Mouse (Mus musculus) ovary, postnatal 10 days (tissue): ENCODE measurements around the gene Hapln1.

ENCODE experiments used
- DNase-seq: peaks from one replicate; pipeline ENCODE4 v3.0.0; 2022; ENCODE audit warnings: low spot score

Hapln1 gene

GRCm38 (mm10) chr13:89539205-89539886, at the start of gene Hapln1:
TSS of gene Hapln1 (plus strand) at chr13:89539796.
- DNase-seq = no peak

DNA sequence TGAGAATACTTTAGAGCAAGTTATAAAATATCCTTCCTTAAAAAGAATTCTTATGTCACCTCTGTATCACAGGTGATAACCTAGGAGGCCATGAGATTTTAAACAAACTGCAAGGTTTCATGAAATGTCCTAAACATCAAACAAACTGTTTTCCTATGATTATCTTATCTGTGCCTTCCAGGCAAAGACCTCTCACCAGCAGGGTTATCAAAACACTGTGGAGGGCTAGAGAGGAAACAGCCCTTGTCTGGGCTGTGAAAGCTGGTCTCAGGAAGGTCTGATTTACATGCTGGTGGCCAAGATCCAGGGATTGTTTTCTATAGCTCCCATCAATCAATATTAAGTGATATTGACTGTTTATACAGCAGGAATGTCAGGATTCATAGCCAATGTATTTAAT, 46.4 kb upstream of the Hapln1 start:
- DNase-seq = no peak

DNA sequence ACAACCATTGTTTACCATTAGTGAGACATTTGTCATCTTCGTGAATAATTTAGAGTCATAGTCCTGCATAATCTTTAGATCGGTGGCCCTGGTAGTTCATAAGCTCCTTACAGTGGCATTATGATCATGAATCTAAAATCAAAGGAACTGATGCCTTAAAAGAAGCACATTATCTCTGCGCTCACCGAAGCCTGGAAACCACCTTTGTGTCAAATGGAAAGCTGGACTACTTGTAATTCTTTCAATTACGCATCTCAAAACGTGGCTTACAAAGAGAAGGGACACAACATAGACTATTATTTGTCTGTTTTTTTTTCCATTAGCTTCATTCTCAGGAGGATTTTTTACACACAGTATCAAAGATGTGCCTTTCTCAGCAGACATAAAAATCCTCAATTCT, 45.9 kb upstream of the Hapln1 start:
- DNase-seq = no peak

DNA sequence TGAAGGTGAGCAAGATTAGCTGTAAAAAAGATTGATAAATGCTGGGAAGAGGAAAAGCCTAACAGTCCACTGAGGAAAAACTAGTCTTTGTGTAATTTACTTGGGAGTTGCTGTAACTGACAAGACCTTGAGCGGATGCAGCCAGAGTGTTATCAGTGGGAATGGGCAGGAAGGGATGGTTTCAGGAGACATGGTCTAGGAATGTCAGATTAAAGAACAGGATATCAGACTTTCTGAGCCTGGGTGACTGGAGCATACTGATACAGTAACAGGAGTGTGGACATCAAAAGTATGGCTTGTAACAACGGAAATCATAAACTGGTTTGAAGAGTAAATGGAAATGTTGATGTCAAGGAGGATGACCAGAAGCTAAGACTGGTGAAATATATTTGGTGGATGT, 43.0 kb upstream of the Hapln1 start:
- DNase-seq = no peak

DNA sequence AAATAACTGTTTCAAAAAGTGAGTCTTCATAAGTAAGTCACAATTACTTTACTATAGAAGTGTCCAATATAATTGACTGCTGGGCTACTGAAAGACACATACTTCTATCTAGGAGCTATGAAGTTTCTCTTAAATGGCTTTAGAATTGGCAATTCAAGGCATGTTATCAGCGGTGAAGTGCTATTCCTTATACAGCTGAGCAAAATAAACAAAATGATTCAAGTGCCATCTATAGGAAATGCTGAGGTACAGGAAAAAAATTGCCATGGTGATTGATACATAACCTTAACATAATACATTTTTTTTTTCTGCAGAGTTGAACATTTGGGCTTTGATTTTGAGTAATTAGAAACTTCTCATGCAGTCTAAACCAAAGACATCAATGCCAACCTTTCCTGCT, 40.2 kb upstream of the Hapln1 start:
- no peak for DNase-seq

DNA sequence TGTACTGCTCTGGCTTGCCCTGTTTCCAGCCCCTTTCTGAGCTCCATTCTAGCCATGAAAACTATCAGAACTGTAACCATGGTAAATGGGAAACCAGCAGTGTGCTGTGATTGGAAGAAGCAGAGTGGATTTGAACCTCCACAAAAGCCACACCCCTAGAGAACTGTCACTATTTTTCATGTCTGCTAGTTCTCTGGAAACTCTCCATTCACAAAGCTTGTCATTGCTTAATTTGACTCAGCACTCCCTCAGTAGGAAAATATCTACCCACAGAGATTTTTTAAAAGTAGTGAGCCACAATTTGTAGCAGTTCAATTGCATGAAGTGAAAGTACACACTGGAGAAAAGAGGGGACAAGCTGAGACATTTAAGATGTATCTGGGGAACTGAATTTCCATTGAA, 18.1 kb upstream of the Hapln1 start:
- no peak for DNase-seq

- DNase-seq = no peak
Observed at GRCm38 (mm10) chr13:89528716-89529115, 10.9 kb upstream of the Hapln1 start.

DNA sequence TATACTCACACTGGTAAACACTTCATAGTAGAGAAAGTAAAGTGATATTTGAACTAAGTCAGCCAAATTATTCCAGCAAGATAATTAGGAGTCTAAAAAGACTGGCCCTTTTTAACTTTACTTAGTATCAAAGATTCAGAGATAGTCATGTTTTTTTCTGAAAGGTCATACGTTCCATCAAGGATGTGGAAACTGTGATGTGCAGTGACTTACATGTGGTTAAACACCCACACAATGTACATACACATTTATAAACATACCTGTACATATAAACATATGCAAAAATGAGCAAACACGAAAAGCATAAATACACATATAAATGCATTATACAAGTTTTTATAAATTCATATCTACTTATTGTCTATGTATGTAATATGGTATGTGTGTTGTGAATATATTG, 9.2 kb upstream of the Hapln1 start:
- DNase-seq = no peak

GRCm38 (mm10) chr13:89539887-89540264, 280 bp downstream of the Hapln1 start:
- no peak for DNase-seq

- DNase-seq = no peak
Observed at GRCm38 (mm10) chr13:89540301-89540982, 846 bp downstream of the Hapln1 start.

DNA sequence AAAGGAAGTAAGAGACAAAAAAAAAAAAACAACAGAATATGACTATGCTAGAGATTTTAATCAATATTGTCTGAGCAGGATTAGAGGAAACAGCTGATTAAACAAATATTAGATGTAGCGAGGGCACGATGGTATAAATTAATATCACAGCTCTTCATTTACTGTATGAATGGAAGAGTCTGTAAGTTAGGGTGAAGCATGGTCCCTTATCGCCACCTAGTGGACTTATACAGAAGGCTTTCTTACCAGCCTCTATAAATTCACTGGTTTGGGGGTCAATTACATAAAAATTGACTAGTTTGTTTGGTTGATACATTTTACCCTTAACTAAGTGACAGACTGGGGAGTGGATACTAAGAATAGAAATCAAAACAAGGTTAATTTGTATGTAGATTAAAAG, 3.4 kb downstream of the Hapln1 start:
- DNase-seq = no peak

- no peak for DNase-seq
Observed at GRCm38 (mm10) chr13:89548203-89548740, 8.7 kb downstream of the Hapln1 start.

DNA sequence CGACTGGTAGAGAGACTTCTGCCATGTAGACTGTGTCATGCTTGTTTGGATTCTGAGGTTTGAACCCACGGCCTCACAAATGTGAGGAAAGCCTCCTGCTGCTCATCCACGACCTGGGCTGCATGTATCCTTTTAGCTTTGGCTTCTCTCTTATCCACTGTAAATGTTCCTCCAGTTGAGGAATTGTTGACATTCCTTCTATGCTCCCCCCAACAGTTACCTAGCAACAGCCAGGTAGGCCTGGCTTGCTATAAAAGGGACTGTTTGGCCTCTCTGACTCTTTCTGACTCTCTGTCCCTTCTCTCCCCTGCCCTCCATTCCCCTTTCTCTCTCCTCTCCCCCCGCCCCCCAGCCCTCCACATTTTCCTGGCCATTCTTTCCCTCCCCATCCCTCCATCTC, 9.9 kb downstream of the Hapln1 start:
- no peak for DNase-seq

- DNase-seq = no peak
Observed at GRCm38 (mm10) chr13:89551502-89551901, 11.9 kb downstream of the Hapln1 start.

DNA sequence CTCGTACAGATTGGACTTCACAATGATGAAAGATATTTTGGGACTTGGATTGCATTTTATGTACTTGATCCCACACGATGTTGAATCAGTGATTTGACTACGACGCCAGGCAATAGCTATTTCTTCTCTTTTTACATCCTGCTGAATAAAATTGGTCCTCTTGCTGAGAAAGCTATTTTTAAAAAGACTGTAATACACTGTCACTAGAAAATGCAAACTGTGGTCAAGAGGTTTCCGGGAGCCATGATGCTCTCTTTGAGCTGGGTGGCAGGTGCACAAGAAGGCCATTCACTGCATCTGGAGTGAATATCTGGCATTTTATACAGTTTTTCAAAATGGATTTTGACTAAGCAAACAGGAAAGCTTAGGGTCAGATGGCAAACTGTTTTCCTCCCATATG, 24.9 kb downstream of the Hapln1 start:
- DNase-seq = no peak

DNA sequence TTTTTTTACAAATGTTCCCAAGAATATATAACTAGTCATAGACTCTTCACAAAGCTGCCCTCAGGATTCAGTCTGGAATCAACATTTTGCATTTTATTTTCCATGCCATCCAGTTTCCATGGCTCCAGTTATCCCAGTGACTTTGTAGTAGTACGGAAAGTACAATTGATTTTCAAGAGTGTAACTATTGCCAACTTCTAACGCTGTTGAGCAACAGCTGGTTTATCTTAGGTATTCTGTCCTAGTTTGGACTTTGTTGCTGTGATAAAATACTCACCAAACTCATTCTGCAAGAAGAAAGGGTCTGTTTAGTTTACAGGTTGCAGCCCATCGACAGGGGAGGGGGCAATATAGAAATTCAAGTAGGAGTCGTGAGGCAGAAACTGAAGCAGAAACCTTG, 26.7 kb downstream of the Hapln1 start:
- no peak for DNase-seq

- DNase-seq = no peak
Observed at GRCm38 (mm10) chr13:89579115-89579514, 39.5 kb downstream of the Hapln1 start.

- DNase-seq = no peak
Observed at GRCm38 (mm10) chr13:89583138-89583746, 43.6 kb downstream of the Hapln1 start.

GRCm38 (mm10) chr13:89583747-89584738, 44.4 kb downstream of the Hapln1 start:
- DNase-seq = no peak

DNA sequence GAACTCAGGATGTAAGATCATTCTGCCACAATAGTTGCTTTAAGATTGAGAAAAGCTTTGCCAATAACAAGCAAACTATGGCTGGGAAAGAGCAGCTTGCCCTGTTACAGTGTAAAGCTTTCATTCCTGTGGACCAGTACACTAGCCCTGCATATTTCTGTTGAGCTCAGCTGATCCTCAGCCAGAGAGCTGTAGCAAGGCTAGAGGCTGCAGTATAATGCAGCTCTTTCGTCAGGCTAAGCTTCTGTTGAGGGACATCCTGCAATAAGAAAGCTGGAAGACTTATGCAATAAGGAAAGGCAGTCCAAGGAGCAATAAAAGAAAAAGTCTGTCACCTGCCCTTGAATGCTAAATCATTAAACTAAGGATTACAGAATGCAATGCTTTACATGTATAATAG, 45.5 kb downstream of the Hapln1 start:
- no peak for DNase-seq

DNA sequence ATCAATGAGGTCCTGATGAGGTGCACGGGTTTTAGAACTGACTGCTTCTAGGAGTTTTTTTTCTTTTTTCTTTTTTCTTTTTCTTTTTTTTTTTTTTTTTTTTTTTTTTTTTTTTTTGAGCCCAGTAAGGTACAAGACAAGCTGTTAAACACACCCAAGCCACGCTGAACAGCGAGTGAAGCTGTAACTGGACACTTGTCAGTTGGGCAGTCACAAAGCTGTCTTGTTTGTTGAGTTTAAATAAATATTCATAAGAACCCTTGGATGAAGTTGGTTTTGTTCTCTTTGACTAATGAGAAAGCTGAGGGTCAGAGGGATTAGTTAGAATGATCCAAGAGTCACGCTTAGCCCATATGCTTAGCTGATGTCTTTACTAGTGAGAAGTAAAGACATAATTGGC, 55.5 kb downstream of the Hapln1 start:
- no peak for DNase-seq

GRCm38 (mm10) chr13:89597354-89597753, 57.8 kb downstream of the Hapln1 start:
- no peak for DNase-seq
